Mouse (Mus musculus): ENCODE data around the gene Zfhx2. TPM values are rescaled to one million over a fixed set of nuclear protein-coding genes. Genes with fewer than 3 reads are reported as not detected.

The Zfhx2 gene
- 5.5 and 5.8 TPM in 2 replicates for polyA plus RNA-seq (2015; fragmentation: Nextera tagmentation; extraction: Ambion mirVana)

DNA sequence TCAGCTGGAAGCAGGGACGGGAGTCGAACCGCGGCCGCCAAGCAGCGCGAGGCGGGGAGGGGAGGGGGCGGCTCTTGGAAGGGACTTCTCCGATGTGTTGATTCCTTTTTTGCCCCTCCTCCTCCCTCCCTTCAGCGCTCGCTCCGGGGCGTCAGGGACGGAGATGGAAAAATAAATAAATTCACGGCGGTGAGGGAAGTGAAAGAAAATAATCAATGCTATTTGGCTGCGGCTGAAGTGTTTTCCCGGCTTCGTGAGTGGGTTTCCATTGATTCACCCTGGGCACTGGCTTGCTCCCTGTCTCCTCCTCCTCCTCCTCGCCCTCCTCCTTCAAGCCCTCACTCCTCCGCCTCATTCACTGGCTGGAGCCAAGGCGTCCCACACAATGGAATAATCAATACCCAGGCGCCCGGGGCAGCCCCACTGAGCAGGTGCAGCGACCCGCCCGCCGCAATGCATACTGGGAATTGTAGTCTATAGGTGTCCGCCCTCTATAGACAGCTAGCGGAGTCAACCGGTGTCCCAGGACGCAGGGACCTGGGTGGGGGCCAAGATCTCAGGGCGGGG is at the start of gene Zfhx2:
Gene Zfhx2, minus strand, starts transcription at position 314 of the 567 bp plus-strand sequence.
- peak within 1 kb of the TSS; percentile 78 for H3K4me2 ChIP-seq
- under 1% methylated on average over 33 of the region's 34 CpGs for WGBS

GRCm38 (mm10) chr14:55139313-55139712 is 47.2 kb upstream of the Zfhx2 start:
- Histone ChIP-seq H3K4me2 (no peak overlapping the region), H3K36me3 (no peaks in the 10 kb centered on the region), H3K27ac (no peak overlapping the region), H3K9me3 (no peaks in the 10 kb centered on the region), H3K4me1 (no peaks in the 10 kb centered on the region), H3K4me3 (no peak overlapping the region), H3K27me3 (no peaks in the 10 kb centered on the region), H3K9ac (no peak overlapping the region)
- ATAC-seq (ENCODE audit: insufficient number of reproducible peaks, insufficient read depth, low FRiP score, low TSS enrichment, low read depth): 0 out of 2 replicates have a peak, but pooled peaks have one; percentile 32
- 47% methylated on average over 7 of the region's 7 CpGs for WGBS

More for the DNA sequence above, at the start of gene Zfhx2:
- peak; percentile 88 for ATAC-seq (ENCODE audit: insufficient number of reproducible peaks, insufficient read depth, low FRiP score, low TSS enrichment, low read depth)
- H3K9ac ChIP-seq: peak within 1 kb of the TSS; percentile 79
- H3K4me1 ChIP-seq: peaks cover 32% of the 10 kb centered on the region
- H3K9me3 ChIP-seq: no peaks in the 10 kb centered on the region
- peak within 1 kb of the TSS; percentile 60 for H3K4me3 ChIP-seq
- H3K27me3 ChIP-seq: no peaks in the 10 kb centered on the region
- H3K36me3 ChIP-seq: no peaks in the 10 kb centered on the region; the same call in 1 of the 2 replicates
- H3K27ac ChIP-seq: peak within 1 kb of the TSS; percentile 66

DNA sequence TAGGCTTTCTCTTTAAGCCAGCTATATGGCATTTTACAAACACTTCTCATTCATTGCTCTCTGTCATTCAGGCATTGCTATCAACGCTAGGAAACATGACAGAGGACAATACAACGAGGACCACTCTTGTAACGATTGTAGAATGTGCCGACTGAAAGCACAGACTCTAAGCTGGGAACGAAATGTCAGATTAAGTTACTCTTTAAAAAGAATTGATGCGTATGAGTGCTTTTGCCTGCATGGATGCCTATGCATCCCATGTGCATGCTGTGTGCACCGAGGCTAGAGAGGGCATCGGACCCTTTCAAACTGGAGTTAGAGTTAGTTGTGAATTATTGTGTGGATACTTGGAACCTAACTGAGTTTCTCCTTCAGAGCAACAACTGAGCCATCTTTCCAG is 43.6 kb upstream of the Zfhx2 start:
- Histone ChIP-seq H3K27me3 (no peaks in the 10 kb centered on the region), H3K4me3 (no peak overlapping the region), H3K27ac (no peak overlapping the region), H3K36me3 (no peaks in the 10 kb centered on the region), H3K9ac (no peak overlapping the region), H3K4me2 (no peak overlapping the region), H3K9me3 (no peaks in the 10 kb centered on the region), H3K4me1 (no peaks in the 10 kb centered on the region)
- no peak for ATAC-seq (ENCODE audit: insufficient number of reproducible peaks, insufficient read depth, low FRiP score, low TSS enrichment, low read depth)
- WGBS: 75% methylated on average over 8 of the region's 8 CpGs

- Histone ChIP-seq H3K9ac (no peak overlapping the region), H3K27ac (no peak overlapping the region), H3K4me3 (no peak overlapping the region), H3K36me3 (no peaks in the 10 kb centered on the region), H3K4me2 (no peak overlapping the region), H3K9me3 (no peaks in the 10 kb centered on the region), H3K4me1 (peaks cover 13% of the 10 kb centered on the region), H3K27me3 (no peaks in the 10 kb centered on the region)
- 82% methylated on average over 7 of the region's 7 CpGs for WGBS
- no peak for ATAC-seq (ENCODE audit: insufficient number of reproducible peaks, insufficient read depth, low FRiP score, low TSS enrichment, low read depth)
Observed at GRCm38 (mm10) chr14:55126521-55126920, 34.4 kb upstream of the Zfhx2 start.

DNA sequence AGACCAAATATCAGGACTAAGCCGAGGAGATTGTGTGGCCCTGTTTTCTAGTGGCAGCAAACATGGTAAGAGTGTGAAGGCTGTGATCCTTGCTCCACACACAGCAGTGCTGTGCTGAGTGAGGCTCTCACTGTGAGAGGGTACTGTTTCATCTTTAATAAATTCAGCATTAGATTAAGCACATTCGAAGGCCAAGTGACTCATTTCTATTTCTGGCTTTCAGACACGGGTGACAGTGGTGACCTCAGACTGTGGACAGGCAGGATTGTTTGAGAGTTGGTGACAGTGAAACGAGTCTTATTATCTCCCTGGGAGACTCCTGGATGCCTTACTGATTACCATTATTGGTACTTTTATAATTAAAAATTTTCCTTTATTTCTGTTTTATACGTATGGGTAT is 33.6 kb upstream of the Zfhx2 start:
- no peak overlapping the region for H3K4me3 ChIP-seq
- ATAC-seq (ENCODE audit: insufficient number of reproducible peaks, insufficient read depth, low FRiP score, low TSS enrichment, low read depth): no peak
- H3K27me3 ChIP-seq: no peaks in the 10 kb centered on the region
- no peak overlapping the region for H3K4me2 ChIP-seq
- no peak overlapping the region for H3K27ac ChIP-seq
- WGBS: 77% methylated on average over 5 of the region's 5 CpGs
- H3K36me3 ChIP-seq: no peaks in the 10 kb centered on the region
- H3K9me3 ChIP-seq: no peaks in the 10 kb centered on the region
- peaks cover 13% of the 10 kb centered on the region for H3K4me1 ChIP-seq
- H3K9ac ChIP-seq: no peak overlapping the region

DNA sequence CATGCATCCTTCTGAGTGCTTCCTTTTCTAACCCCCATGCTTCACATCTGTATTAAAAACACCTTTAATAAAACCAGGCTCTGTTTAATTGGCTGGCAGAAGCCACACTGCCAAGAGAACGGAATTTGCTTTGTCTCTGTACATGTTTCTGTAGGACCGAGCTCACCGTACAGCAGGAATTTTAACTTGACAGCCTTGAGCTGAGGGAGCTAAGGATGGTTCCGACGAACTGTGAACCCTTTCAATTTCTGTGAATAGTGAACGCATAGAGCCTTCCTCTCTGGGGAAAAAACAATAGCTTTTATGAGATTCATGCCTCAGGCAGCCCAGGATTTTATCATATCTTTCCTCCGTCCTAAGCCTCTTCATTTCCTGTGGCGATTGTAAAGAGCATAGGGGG is 30.2 kb upstream of the Zfhx2 start:
- Histone ChIP-seq H3K36me3 (no peaks in the 10 kb centered on the region), H3K9ac (peak overlapping the region; percentile 33; the same call in 1 of the 2 replicates), H3K27me3 (peaks cover 7% of the 10 kb centered on the region), H3K4me2 (peak overlapping the region; percentile 45), H3K4me3 (peak overlapping the region; percentile 12; the same call in 1 of the 2 replicates), H3K9me3 (no peaks in the 10 kb centered on the region), H3K4me1 (peaks cover 13% of the 10 kb centered on the region), H3K27ac (peak overlapping the region; percentile 39; the same call in 1 of the 2 replicates)
- ATAC-seq (ENCODE audit: insufficient number of reproducible peaks, insufficient read depth, low FRiP score, low TSS enrichment, low read depth): no peak
- WGBS: 21% methylated on average over 8 of the region's 8 CpGs

GRCm38 (mm10) chr14:55121947-55122346 is 29.8 kb upstream of the Zfhx2 start:
- peak; percentile 75; the same call in 1 of the 2 replicates for ATAC-seq (ENCODE audit: insufficient number of reproducible peaks, insufficient read depth, low FRiP score, low TSS enrichment, low read depth)
- Histone ChIP-seq H3K4me2 (peak overlapping the region; percentile 45), H3K9me3 (no peaks in the 10 kb centered on the region), H3K4me1 (peaks cover 16% of the 10 kb centered on the region), H3K36me3 (no peaks in the 10 kb centered on the region), H3K4me3 (peak overlapping the region; percentile 12; the same call in 1 of the 2 replicates), H3K27me3 (peaks cover 11% of the 10 kb centered on the region), H3K27ac (peak overlapping the region; percentile 39; the same call in 1 of the 2 replicates), H3K9ac (peak overlapping the region; percentile 33; the same call in 1 of the 2 replicates)
- 4% methylated on average over 5 of the region's 5 CpGs for WGBS

DNA sequence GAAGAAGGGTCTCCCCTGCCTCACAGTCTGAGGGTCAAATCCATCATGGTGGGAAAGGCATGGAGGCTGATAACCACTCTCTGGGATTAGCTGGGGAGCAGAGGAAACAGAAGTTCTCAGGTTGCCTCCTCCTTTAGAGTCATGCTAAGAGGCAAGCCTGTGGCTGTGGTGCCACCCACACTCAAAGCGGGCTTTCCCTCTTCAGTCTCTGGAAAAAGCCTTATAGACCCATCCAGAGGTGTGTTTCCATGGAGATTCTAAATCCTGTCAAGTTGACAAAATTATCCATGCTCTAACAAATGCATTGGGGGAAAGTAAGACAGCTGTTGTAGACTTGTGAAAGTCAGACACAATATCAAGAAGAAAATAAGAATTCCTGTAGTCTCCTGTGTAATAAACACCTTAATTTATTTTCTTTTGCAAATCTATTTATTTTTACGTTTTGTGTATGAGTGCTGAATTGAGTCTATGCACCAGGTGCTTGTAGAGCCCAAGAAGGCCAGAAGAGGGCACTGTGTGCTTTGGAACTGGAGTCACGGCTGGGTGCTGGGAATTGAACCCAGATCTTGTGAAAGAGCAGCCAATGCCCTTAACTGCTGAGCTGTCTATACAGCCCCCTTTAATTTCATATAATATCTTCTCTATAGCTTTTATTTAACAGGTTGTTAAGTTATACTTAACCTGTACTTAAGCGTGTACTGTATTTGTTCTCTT is 27.5 kb upstream of the Zfhx2 start:
- H3K9ac ChIP-seq: no peak overlapping the region
- H3K27me3 ChIP-seq: peaks cover 34% of the 10 kb centered on the region
- ATAC-seq (ENCODE audit: insufficient number of reproducible peaks, insufficient read depth, low FRiP score, low TSS enrichment, low read depth): no peak
- WGBS: 72% methylated on average over 4 of the region's 4 CpGs
- H3K36me3 ChIP-seq: no peaks in the 10 kb centered on the region
- H3K4me1 ChIP-seq: peaks cover 37% of the 10 kb centered on the region
- no peaks in the 10 kb centered on the region for H3K9me3 ChIP-seq
- H3K27ac ChIP-seq: no peak overlapping the region
- no peak overlapping the region for H3K4me3 ChIP-seq
- no peak overlapping the region for H3K4me2 ChIP-seq

DNA sequence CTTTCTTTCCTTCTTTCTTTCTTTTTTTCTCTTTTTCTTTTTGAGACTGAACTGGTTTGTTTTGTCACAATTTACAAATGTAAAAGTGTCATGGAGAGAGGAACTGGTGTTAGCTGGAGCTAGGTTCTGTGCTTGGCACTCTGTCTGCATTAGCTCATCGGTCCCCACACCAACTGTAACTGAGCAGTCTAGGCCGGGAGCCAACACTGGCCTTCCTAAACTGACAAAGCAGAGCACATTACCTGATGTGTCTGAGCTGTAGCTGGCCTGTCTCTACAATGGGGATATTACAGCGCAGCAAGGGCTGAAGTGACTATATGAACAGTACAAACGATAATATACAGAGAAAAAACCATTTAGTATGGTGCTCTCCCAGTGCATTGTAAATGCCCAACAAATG is 26.7 kb upstream of the Zfhx2 start:
- no peaks in the 10 kb centered on the region for H3K9me3 ChIP-seq
- H3K4me3 ChIP-seq: no peak overlapping the region
- no peak overlapping the region for H3K9ac ChIP-seq
- H3K4me2 ChIP-seq: no peak overlapping the region
- H3K27ac ChIP-seq: no peak overlapping the region
- WGBS: 76% methylated on average over 4 of the region's 4 CpGs
- H3K4me1 ChIP-seq: peaks cover 44% of the 10 kb centered on the region
- H3K36me3 ChIP-seq: no peaks in the 10 kb centered on the region
- no peak for ATAC-seq (ENCODE audit: insufficient number of reproducible peaks, insufficient read depth, low FRiP score, low TSS enrichment, low read depth)
- peaks cover 42% of the 10 kb centered on the region for H3K27me3 ChIP-seq

- H3K27me3 ChIP-seq: peaks cover 62% of the 10 kb centered on the region
- peak within 1 kb of the TSS; percentile 16; the same call in 1 of the 2 replicates for H3K27ac ChIP-seq
- no peaks in the 10 kb centered on the region for H3K36me3 ChIP-seq
Observed at GRCm38 (mm10) chr14:55116425-55117200, 24.5 kb upstream of the Zfhx2 start, which contains the start of gene Jph4. TSS of gene Jph4 (minus strand) at chr14:55116935.

GRCm38 (mm10) chr14:55115846-55116245 is 23.7 kb upstream of the Zfhx2 start:
- Histone ChIP-seq H3K27me3 (peaks cover 68% of the 10 kb centered on the region), H3K27ac (peak overlapping the region; percentile 16; the same call in 1 of the 2 replicates), H3K9me3 (no peaks in the 10 kb centered on the region), H3K4me1 (peaks cover 35% of the 10 kb centered on the region), H3K4me3 (peak overlapping the region; percentile 66), H3K9ac (peak overlapping the region; percentile 77; the same call in 1 of the 2 replicates), H3K36me3 (no peaks in the 10 kb centered on the region), H3K4me2 (peak overlapping the region; percentile 99)
- WGBS: 3% methylated on average over 8 of the region's 8 CpGs
- ATAC-seq (ENCODE audit: insufficient number of reproducible peaks, insufficient read depth, low FRiP score, low TSS enrichment, low read depth): no peak

More at GRCm38 (mm10) chr14:55116425-55117200, 24.5 kb upstream of the Zfhx2 start, which contains the start of gene Jph4:
- 4% methylated on average over 21 of the region's 21 CpGs for WGBS
- Histone ChIP-seq H3K9ac (0 out of 2 replicates have a peak within 1 kb of the TSS, but pooled peaks have one; percentile 77), H3K4me2 (peak within 1 kb of the TSS; percentile 99), H3K4me3 (peak within 1 kb of the TSS; percentile 66), H3K4me1 (peaks cover 35% of the 10 kb centered on the region), H3K9me3 (no peaks in the 10 kb centered on the region)
- no peak for ATAC-seq (ENCODE audit: insufficient number of reproducible peaks, insufficient read depth, low FRiP score, low TSS enrichment, low read depth)

Data from embryonic facial prominence, embryonic 13.5 days (tissue).